Mouse (Mus musculus): Measurements from ENCODE around the gene Gm20388. TPM values are rescaled to one million over a fixed set of nuclear protein-coding genes. Genes with fewer than 3 reads are reported as not detected.

The Gm20388 gene
- polyA plus RNA-seq, 1 experiment from 2014 or later = not detected

GRCm38 (mm10) chr8:124376406-124376805, 4465.8 kb downstream of the Gm20388 start:
- WGBS = 93% methylated on average over 12 of the region's 12 CpGs
- Histone ChIP-seq H3K9me3 (ENCODE audit: control insufficient read depth, low read length) (no peaks in the 10 kb centered on the region), H3K27me3 (ENCODE audit: control insufficient read depth, insufficient read depth, low read depth, low read length) (no peaks in the 10 kb centered on the region), H3K27ac (ENCODE audit: low read length) (no peak overlapping the region), H3K4me1 (replicated peaks; ENCODE audit: control insufficient read depth, insufficient read depth, low read length) (peaks cover 5% of the 10 kb centered on the region; the same call in 1 of the 2 replicates), H3K9ac (ENCODE audit: low read length) (no peak overlapping the region), H3K4me2 (ENCODE audit: low read depth, low read length) (no peak overlapping the region), H3K4me3 (ENCODE audit: low read length) (no peak overlapping the region), H3K36me3 (ENCODE audit: control insufficient read depth, insufficient read depth, low read length) (no peaks in the 10 kb centered on the region)
- no peak for ATAC-seq (ENCODE audit: low read depth)

GRCm38 (mm10) chr8:124379289-124379688, 4468.6 kb downstream of the Gm20388 start:
- no peak for ATAC-seq (ENCODE audit: low read depth)
- Histone ChIP-seq H3K27ac (ENCODE audit: low read length) (no peak overlapping the region), H3K4me1 (replicated peaks; ENCODE audit: control insufficient read depth, insufficient read depth, low read length) (peaks cover 5% of the 10 kb centered on the region; the same call in 1 of the 2 replicates), H3K36me3 (ENCODE audit: control insufficient read depth, insufficient read depth, low read length) (no peaks in the 10 kb centered on the region), H3K4me2 (ENCODE audit: low read depth, low read length) (no peak overlapping the region), H3K27me3 (ENCODE audit: control insufficient read depth, insufficient read depth, low read depth, low read length) (no peaks in the 10 kb centered on the region), H3K4me3 (ENCODE audit: low read length) (no peak overlapping the region), H3K9ac (ENCODE audit: low read length) (no peak overlapping the region), H3K9me3 (ENCODE audit: control insufficient read depth, low read length) (no peaks in the 10 kb centered on the region)
- 63% methylated on average over 6 of the region's 6 CpGs for WGBS

DNA sequence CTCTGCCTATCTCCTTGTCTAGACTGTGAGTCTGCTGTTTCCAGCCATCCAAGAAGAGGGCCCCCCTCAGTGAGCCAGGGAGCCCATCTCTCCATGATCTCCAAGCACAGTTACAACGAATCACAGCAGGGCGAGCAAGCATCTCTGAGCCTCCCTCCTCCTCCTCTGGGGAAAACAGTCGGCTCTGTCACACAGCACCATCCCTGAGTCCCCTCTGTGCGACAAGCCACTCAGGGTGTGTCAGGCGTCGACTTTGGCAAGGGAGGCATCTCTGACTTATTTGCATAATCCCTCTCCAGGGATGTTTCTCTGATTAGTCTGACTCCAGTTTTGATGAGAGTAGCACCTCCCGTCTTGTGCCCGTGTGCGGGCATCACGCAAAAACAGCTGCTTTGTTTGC, 4471.6 kb downstream of the Gm20388 start:
- no peaks in the 10 kb centered on the region for H3K36me3 ChIP-seq (ENCODE audit: control insufficient read depth, insufficient read depth, low read length)
- H3K9me3 ChIP-seq (ENCODE audit: control insufficient read depth, low read length) = no peaks in the 10 kb centered on the region
- H3K4me1 ChIP-seq (replicated peaks; ENCODE audit: control insufficient read depth, insufficient read depth, low read length) = no peaks in the 10 kb centered on the region
- H3K9ac ChIP-seq (ENCODE audit: low read length) = no peak overlapping the region
- H3K4me2 ChIP-seq (ENCODE audit: low read depth, low read length) = no peak overlapping the region
- H3K27ac ChIP-seq (ENCODE audit: low read length) = no peak overlapping the region
- no peak overlapping the region for H3K4me3 ChIP-seq (ENCODE audit: low read length)
- no peaks in the 10 kb centered on the region for H3K27me3 ChIP-seq (ENCODE audit: control insufficient read depth, insufficient read depth, low read depth, low read length)
- no peak for ATAC-seq (ENCODE audit: low read depth)
- WGBS = 55% methylated on average over 10 of the region's 10 CpGs

DNA sequence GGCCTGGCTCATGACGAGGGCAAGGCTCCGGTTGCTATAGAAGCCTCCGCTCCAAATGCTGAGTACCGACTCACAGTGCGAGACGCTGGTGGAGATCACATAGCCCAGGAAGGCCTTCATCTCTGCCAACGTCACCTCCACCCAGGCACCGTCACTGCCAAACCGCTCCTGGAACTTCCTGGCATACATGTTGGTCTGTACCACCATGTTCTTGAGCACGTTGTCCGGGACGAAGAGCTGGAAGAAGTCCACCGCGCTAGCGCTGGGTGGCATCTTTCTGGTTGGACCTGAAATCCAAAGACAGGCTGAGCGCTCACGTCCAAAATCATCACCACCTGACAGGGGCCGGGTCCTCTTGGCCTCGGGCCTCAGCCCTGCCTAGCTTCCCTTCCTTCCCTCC, 4473.7 kb downstream of the Gm20388 start:
- Histone ChIP-seq H3K9me3 (ENCODE audit: control insufficient read depth, low read length) (no peaks in the 10 kb centered on the region), H3K4me1 (replicated peaks; ENCODE audit: control insufficient read depth, insufficient read depth, low read length) (no peaks in the 10 kb centered on the region), H3K4me2 (ENCODE audit: low read depth, low read length) (no peak overlapping the region), H3K27me3 (ENCODE audit: control insufficient read depth, insufficient read depth, low read depth, low read length) (no peaks in the 10 kb centered on the region), H3K9ac (ENCODE audit: low read length) (no peak overlapping the region), H3K27ac (ENCODE audit: low read length) (no peak overlapping the region), H3K36me3 (ENCODE audit: control insufficient read depth, insufficient read depth, low read length) (no peaks in the 10 kb centered on the region), H3K4me3 (ENCODE audit: low read length) (no peak overlapping the region)
- ATAC-seq (ENCODE audit: low read depth) = no peak
- 91% methylated on average over 19 of the region's 19 CpGs for WGBS

DNA sequence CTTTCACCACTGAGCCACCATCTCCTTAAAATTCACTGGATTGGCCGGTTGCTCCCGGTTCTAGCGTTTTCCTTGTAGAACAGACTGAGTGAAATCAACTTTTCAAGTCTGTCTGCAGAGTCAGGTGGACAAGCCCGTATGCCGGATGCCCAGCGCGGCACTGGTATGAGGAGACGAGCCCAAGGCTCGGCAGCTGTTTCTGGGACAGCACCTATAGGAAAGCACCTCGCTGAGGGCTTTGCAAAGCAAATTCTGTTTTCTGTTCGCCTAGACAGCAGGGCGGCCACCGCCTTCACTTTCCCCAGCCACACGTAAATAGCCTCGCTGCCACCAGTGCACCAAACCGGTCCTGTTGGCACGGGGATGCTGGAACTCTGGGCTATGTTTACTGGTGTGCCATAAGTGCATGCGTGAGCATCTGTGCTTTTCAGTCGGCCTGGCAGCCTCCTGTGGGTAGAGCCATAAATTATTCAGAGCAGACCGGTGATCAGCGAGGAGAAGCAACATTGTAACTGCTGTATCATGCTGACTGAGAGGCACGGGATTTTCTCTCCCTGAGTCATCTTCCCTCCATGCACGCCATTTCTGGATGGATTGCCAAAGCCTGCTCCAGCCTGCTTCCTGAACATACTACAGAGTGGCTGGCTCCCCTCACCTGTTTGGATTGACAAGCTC, 4475.7 kb downstream of the Gm20388 start:
- H3K9me3 ChIP-seq (ENCODE audit: control insufficient read depth, low read length) = no peaks in the 10 kb centered on the region
- no peak overlapping the region for H3K27ac ChIP-seq (ENCODE audit: low read length)
- no peak for ATAC-seq (ENCODE audit: low read depth)
- H3K4me1 ChIP-seq (replicated peaks; ENCODE audit: control insufficient read depth, insufficient read depth, low read length) = no peaks in the 10 kb centered on the region
- H3K4me3 ChIP-seq (ENCODE audit: low read length) = no peak overlapping the region
- no peaks in the 10 kb centered on the region for H3K27me3 ChIP-seq (ENCODE audit: control insufficient read depth, insufficient read depth, low read depth, low read length)
- WGBS = 80% methylated on average over 23 of the region's 23 CpGs
- no peaks in the 10 kb centered on the region for H3K36me3 ChIP-seq (ENCODE audit: control insufficient read depth, insufficient read depth, low read length)
- no peak overlapping the region for H3K9ac ChIP-seq (ENCODE audit: low read length)
- no peak overlapping the region for H3K4me2 ChIP-seq (ENCODE audit: low read depth, low read length)

DNA sequence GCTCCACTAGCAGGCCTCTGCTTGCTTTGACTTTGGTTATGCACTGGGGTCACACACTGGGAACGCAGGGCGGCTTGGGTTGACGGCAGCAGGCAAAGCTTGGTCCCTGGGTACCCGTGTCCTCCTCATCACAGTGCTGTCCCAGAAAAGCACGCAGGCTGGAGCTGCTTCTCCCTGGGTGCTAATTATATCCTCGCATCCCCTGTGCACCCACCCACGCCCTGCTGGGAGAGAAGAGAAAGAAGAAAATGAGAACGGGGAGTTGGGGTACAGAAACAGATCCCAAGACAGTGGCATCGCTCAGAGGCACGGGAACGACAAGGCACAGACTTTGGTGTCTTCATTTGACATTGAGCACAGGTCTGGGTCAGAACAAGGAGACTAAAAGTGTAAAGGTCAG, 4478.9 kb downstream of the Gm20388 start:
- H3K4me2 ChIP-seq (ENCODE audit: low read depth, low read length) = no peak overlapping the region
- H3K36me3 ChIP-seq (ENCODE audit: control insufficient read depth, insufficient read depth, low read length) = no peaks in the 10 kb centered on the region
- H3K9ac ChIP-seq (ENCODE audit: low read length) = no peak overlapping the region
- H3K4me1 ChIP-seq (replicated peaks; ENCODE audit: control insufficient read depth, insufficient read depth, low read length) = no peaks in the 10 kb centered on the region
- no peak for ATAC-seq (ENCODE audit: low read depth)
- WGBS = 80% methylated on average over 11 of the region's 11 CpGs
- H3K27me3 ChIP-seq (ENCODE audit: control insufficient read depth, insufficient read depth, low read depth, low read length) = no peaks in the 10 kb centered on the region
- H3K27ac ChIP-seq (ENCODE audit: low read length) = no peak overlapping the region
- no peaks in the 10 kb centered on the region for H3K9me3 ChIP-seq (ENCODE audit: control insufficient read depth, low read length)
- H3K4me3 ChIP-seq (ENCODE audit: low read length) = no peak overlapping the region

DNA sequence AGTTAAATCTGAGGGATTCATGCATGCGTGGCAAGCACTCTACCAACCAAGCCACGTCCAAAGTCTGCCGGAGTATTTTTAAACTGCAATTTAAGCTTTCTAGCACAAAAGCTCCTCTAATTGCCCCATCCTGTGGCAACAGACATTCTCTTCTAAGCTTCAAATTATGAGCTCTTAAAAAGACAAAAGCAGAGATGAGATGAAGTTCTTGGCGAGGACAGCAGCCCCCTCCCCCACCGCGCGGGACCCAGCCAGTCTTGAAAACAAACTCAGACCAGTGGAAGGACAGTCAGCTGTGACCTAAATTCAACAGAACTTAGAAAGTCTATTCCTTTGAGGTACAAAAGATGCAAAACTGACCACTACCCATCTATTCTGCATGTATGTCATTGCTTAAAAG, 4480.6 kb downstream of the Gm20388 start:
- Histone ChIP-seq H3K4me3 (ENCODE audit: low read length) (no peak overlapping the region), H3K4me2 (ENCODE audit: low read depth, low read length) (no peak overlapping the region), H3K36me3 (ENCODE audit: control insufficient read depth, insufficient read depth, low read length) (no peaks in the 10 kb centered on the region), H3K9me3 (ENCODE audit: control insufficient read depth, low read length) (no peaks in the 10 kb centered on the region), H3K27me3 (ENCODE audit: control insufficient read depth, insufficient read depth, low read depth, low read length) (no peaks in the 10 kb centered on the region), H3K4me1 (replicated peaks; ENCODE audit: control insufficient read depth, insufficient read depth, low read length) (0 out of 2 replicates have a peak, but pooled peaks cover 3% of the 10 kb centered on the region), H3K27ac (ENCODE audit: low read length) (no peak overlapping the region), H3K9ac (ENCODE audit: low read length) (no peak overlapping the region)
- no peak for ATAC-seq (ENCODE audit: low read depth)
- WGBS = 80% methylated on average over 7 of the region's 7 CpGs

GRCm38 (mm10) chr8:124392271-124393012, 4481.8 kb downstream of the Gm20388 start:
- Histone ChIP-seq H3K4me2 (ENCODE audit: low read depth, low read length) (no peak overlapping the region), H3K9ac (ENCODE audit: low read length) (no peak overlapping the region), H3K9me3 (ENCODE audit: control insufficient read depth, low read length) (no peaks in the 10 kb centered on the region), H3K27me3 (ENCODE audit: control insufficient read depth, insufficient read depth, low read depth, low read length) (no peaks in the 10 kb centered on the region), H3K36me3 (ENCODE audit: control insufficient read depth, insufficient read depth, low read length) (no peaks in the 10 kb centered on the region), H3K27ac (ENCODE audit: low read length) (no peak overlapping the region), H3K4me1 (replicated peaks; ENCODE audit: control insufficient read depth, insufficient read depth, low read length) (peaks cover 7% of the 10 kb centered on the region; the same call in 1 of the 2 replicates), H3K4me3 (ENCODE audit: low read length) (no peak overlapping the region)
- WGBS = 58% methylated on average over 10 of the region's 10 CpGs
- no peak for ATAC-seq (ENCODE audit: low read depth)

- Histone ChIP-seq H3K4me2 (ENCODE audit: low read depth, low read length) (no peak overlapping the region), H3K4me3 (ENCODE audit: low read length) (no peak overlapping the region), H3K36me3 (ENCODE audit: control insufficient read depth, insufficient read depth, low read length) (no peaks in the 10 kb centered on the region), H3K9ac (ENCODE audit: low read length) (no peak overlapping the region), H3K27me3 (ENCODE audit: control insufficient read depth, insufficient read depth, low read depth, low read length) (no peaks in the 10 kb centered on the region), H3K27ac (ENCODE audit: low read length) (no peak overlapping the region), H3K9me3 (ENCODE audit: control insufficient read depth, low read length) (no peaks in the 10 kb centered on the region), H3K4me1 (replicated peaks; ENCODE audit: control insufficient read depth, insufficient read depth, low read length) (peaks cover 12% of the 10 kb centered on the region; the same call in 1 of the 2 replicates)
- WGBS = 72% methylated on average over 5 of the region's 5 CpGs
- no peak for ATAC-seq (ENCODE audit: low read depth)
Measured at GRCm38 (mm10) chr8:124393013-124393412, 4482.4 kb downstream of the Gm20388 start.
